Mouse (Mus musculus) mouse trophoblast stem cell (cell line): ENCODE results near the gene Pla2g4b.

ENCODE experiments used
- in situ Hi-C, 2 experiments: fragments of 300-500 bp; cut with MseI, MboI; formaldehyde crosslinking; loops; 2 replicates in 1 of 2; 3 replicates in 1 of 2; pipeline ENCODE4 v1.15.1; 2025

Pla2g4b gene

GRCm38 (mm10) chr2:120060651-120061050 lies 27.4 kb downstream of the Pla2g4b start:
- in situ Hi-C loops: no loop called here

GRCm38 (mm10) chr2:120062248-120062647 lies 29.0 kb downstream of the Pla2g4b start:
- in situ Hi-C loops: no loop called here

GRCm38 (mm10) chr2:120064639-120065038 lies 31.4 kb downstream of the Pla2g4b start:
- in situ Hi-C loops: no loop called here

- in situ Hi-C loops: no loop called here
These were observed 32.0 kb downstream of the Pla2g4b start for GRCm38 (mm10) chr2:120065243-120065642.

- in situ Hi-C loops: no loop called here
These were observed 33.0 kb downstream of the Pla2g4b start for GRCm38 (mm10) chr2:120066224-120066623.

GRCm38 (mm10) chr2:120068555-120069465 lies 35.6 kb downstream of the Pla2g4b start:
- in situ Hi-C loops: no loop called here

- in situ Hi-C loops: no loop called here
These were observed 36.3 kb downstream of the Pla2g4b start for GRCm38 (mm10) chr2:120069466-120069990.

GRCm38 (mm10) chr2:120074096-120074495 lies 40.9 kb downstream of the Pla2g4b start:
- in situ Hi-C loops: loop anchor here in 1 of 2 experiments (10.0 kb wide), 1 partner anchor 99 kb away; the partner anchor contains the start of gene Mapkbp1

- in situ Hi-C loops: loop anchor here in 1 of 2 experiments (10.0 kb wide), 1 partner anchor 101 kb away; the partner anchor contains the start of gene Mapkbp1
These were observed 43.0 kb downstream of the Pla2g4b start for GRCm38 (mm10) chr2:120076076-120076705.

GRCm38 (mm10) chr2:120082416-120082815 lies 49.2 kb downstream of the Pla2g4b start:
- in situ Hi-C loops: no loop called here

GRCm38 (mm10) chr2:120084593-120085361 lies 51.6 kb downstream of the Pla2g4b start:
- in situ Hi-C loops: no loop called here

GRCm38 (mm10) chr2:120086038-120086437 lies 52.8 kb downstream of the Pla2g4b start:
- in situ Hi-C loops: no loop called here

GRCm38 (mm10) chr2:120087391-120087790 lies 54.2 kb downstream of the Pla2g4b start:
- in situ Hi-C loops: no loop called here

- in situ Hi-C loops: no loop called here
These were observed 54.7 kb downstream of the Pla2g4b start for GRCm38 (mm10) chr2:120087897-120088296.

- in situ Hi-C loops: no loop called here
These were observed 57.8 kb downstream of the Pla2g4b start for GRCm38 (mm10) chr2:120090979-120091378.
